Mouse (Mus musculus): ENCODE results near the gene Ndufa4l2.

Gene Ndufa4l2

DNA sequence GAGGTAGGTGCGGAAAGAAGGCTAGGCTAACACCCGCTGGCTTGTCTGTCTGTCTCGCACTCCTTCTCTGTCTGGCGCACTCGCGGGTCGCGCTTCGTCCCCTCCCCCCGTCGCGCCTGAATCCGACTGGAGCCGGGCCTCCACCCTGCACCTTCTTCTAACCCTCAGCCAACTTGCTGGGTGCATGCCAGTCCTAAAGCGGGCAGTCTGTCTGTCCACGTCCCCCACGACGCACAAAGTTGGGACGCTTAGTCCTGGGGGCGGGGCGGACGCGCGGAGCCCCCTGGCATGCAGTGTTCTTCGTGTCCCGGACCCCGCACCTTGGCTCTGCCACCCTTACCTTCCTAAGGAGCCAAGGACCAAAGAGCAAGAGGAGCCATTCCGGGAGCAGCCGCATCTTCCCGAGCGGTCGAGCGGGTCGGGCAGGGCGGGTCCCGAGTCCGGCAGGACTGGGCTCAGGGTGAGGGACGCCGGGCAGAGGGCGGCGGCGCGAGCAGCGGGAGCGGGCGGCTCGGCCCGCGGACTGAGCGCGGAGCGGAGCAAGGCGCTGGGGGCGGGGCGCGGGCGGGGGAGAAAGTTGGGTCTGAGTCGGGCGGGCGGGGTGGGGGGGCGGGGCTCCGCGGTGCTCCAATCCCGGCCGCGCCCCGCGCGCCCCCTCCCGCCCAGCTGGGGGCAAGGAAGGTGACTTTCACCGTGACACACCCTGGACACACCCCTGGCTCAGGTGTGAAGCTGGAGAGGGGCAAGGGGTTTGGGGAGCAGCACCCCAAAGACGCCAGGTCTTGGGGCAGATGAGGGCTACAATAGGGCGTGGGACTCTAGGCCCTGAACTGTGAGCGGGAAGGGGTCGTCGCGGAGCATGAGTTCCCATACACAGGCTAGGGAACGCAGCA lies 19.5 kb downstream of the Ndufa4l2 start, which contains the start of gene Nxph4:
Nxph4 (minus strand) TSS at position 524 of the 893 bp plus-strand sequence.
- no peak for TF ChIP-seq GATA4 (IDR thresholded peaks at IDR 0.05; ENCODE audit: insufficient replicate concordance, low read length)

DNA sequence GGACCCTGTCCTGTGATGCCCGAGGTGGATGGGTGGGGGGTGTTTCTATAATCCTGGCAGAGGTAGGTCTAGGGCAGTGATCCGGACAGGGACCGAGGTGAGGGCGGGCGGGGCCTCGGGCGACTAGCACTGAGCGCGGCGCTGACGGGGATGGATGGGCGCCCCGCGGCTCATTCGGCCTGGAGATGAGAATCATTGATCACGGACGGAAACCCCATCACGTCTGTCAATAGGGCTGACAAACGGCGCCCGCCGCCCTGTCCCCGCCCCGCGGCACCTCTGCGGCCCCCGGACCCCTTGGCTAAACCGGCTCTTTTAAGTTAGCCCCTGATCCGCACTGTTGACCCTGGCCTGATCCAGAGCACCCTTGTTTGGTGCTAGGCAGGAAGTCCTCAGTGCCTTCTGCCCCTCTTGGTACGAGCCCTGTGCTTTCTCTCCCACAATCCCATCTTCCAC lies 20.2 kb downstream of the Ndufa4l2 start:
- no peak for TF ChIP-seq GATA4 (IDR thresholded peaks at IDR 0.05; ENCODE audit: insufficient replicate concordance, low read length)

DNA sequence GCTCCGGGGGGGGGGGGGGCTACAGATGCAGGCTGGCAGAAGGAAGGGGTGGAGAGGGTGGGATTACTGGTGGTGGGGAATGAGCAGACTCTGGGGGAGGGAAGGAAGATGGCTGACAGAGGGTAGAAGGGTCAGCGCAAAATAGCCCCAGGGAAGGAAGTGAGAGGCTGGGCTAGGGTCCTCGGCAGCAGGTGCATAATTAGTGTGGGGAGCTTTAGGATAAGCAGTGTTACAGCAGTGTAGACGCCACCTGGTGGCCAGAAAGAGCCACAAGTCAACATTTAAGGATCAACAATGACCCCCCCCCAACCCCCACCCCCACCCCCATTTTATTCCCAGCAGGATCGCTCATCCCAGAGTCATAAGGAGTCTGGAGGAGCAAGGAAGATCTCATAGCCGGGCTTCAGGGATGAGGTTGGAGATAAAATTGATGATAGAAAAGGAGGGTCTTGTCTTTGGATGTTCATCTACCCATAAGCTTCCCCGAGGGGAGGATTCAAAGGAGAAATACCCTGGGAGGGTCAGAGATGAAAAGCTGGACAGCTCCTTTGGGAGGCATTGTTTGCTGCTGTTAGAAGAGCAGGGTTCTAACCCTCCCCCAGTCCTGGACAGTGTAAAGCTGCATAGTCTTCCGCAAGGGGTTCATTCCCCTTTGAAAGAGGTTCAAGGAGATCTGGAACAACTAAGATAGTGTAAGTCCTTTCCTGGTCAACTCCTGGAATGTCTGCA lies 22.0 kb downstream of the Ndufa4l2 start:
- no peak for TF ChIP-seq GATA4 (IDR thresholded peaks at IDR 0.05; ENCODE audit: insufficient replicate concordance, low read length)

- no peak for TF ChIP-seq GATA4 (IDR thresholded peaks at IDR 0.05; ENCODE audit: insufficient replicate concordance, low read length)
These were observed 23.3 kb downstream of the Ndufa4l2 start for GRCm38 (mm10) chr10:127537854-127538583.

- TF ChIP-seq GATA4 (IDR thresholded peaks at IDR 0.05; ENCODE audit: insufficient replicate concordance, low read length), result no peak
These were observed 26.7 kb downstream of the Ndufa4l2 start for GRCm38 (mm10) chr10:127541510-127541909.

DNA sequence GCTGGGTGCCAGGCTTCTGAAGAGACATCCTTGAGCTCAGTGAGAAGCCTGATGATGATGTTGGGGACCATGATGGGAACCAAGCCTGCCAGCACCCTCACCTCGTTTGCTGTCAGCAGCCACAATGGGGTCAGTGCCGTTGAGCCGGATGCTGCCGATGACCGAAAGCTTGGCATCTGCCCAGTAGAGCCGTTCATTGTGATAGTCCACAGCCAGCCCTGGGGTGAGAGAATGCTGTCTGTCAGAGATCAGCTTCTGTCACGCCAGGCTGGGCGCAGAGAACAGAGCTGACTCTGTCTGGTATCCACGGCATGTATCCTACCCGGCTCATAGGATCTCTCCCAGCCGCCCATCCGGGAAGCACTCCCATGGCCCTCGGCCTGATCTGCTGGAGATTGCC lies 27.3 kb downstream of the Ndufa4l2 start:
- no peak for TF ChIP-seq GATA4 (IDR thresholded peaks at IDR 0.05; ENCODE audit: insufficient replicate concordance, low read length)

GRCm38 (mm10) chr10:127542720-127543119 lies 28.0 kb downstream of the Ndufa4l2 start:
- TF ChIP-seq GATA4 (IDR thresholded peaks at IDR 0.05; ENCODE audit: insufficient replicate concordance, low read length), result no peak

DNA sequence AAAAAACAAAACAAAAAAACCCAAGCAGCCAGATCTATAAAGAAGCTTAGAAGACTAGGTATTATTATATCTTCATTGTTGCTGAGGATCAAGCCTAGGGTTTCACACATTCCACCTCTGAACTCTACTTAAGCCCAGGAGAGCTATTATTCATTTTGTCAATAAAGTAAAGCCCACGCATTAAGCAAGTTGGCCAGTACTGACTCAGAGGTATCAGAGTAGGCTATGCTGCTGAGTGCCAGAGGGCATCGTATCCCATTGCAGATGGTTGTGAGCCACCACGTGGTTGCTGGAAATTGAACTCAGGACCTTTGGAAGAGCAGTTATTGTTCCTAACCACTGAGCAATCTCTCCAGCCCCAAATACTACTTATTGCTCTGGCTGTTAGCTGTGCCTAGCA lies 29.1 kb downstream of the Ndufa4l2 start:
- TF ChIP-seq GATA4 (IDR thresholded peaks at IDR 0.05; ENCODE audit: insufficient replicate concordance, low read length), result no peak

DNA sequence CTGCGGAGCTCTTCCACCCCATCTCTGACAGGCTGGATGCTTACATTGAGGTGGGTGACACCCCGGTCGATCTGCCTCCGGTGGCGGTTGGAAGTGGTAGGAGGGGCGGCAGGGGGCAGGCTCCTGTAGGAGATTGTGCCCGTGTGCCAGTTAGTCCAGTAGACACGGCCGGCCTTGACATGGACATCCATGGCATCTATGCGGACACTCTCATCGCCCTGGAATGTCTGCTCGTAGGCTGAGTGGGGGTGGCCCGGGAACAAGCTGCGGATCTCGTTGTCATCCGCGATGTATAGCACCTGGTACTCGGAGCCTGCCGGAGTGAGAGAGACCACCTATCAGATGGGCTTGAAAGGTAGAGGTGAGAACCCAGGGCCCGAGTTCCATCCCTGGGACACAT lies 29.6 kb downstream of the Ndufa4l2 start:
- TF ChIP-seq GATA4 (IDR thresholded peaks at IDR 0.05; ENCODE audit: insufficient replicate concordance, low read length), result no peak

DNA sequence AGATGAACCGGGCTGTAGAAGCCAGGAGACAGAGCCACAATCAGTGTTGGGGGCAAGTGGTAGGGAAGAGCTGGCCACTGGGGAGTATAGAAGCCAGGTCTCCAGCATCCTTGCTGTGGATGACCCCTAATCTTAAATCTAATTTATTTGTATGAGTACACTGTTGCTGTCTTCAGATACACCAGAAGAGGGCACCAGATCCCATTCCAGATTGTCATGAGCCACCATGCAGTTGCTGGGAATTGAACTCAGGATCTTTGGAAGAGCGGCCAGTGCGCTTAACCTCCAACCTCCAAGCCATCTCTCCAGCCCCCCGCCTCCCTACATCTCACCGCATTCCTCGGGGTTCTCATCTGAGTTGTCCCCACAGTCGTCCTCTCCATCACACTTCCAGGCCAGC lies 31.7 kb downstream of the Ndufa4l2 start:
- no peak for TF ChIP-seq GATA4 (IDR thresholded peaks at IDR 0.05; ENCODE audit: insufficient replicate concordance, low read length)

GRCm38 (mm10) chr10:127548236-127548635 lies 33.5 kb downstream of the Ndufa4l2 start:
- TF ChIP-seq GATA4 (IDR thresholded peaks at IDR 0.05; ENCODE audit: insufficient replicate concordance, low read length), result no peak

DNA sequence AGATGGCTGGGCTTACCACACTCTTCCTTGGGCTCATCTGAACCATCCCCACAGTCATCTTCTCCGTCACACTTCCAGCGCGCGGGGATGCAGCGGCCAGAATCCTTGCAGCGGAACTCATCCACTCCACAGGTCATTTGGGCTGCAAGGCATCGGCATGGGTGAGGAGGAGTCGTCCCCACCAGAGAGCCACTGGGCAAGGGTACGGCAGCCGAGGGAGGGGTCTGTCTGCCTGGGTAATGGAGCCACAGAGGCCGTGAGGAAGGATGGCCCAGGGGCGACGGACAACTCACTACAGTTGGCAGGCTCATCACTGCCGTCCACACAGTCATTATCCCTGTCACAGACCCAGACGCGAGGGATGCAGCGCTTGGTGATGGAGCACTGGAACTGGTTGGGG lies 35.1 kb downstream of the Ndufa4l2 start:
- no peak for TF ChIP-seq GATA4 (IDR thresholded peaks at IDR 0.05; ENCODE audit: insufficient replicate concordance, low read length)

GRCm38 (mm10) chr10:127555703-127556102 lies 40.9 kb downstream of the Ndufa4l2 start:
- TF ChIP-seq GATA4 (IDR thresholded peaks at IDR 0.05; ENCODE audit: insufficient replicate concordance, low read length), result no peak

DNA sequence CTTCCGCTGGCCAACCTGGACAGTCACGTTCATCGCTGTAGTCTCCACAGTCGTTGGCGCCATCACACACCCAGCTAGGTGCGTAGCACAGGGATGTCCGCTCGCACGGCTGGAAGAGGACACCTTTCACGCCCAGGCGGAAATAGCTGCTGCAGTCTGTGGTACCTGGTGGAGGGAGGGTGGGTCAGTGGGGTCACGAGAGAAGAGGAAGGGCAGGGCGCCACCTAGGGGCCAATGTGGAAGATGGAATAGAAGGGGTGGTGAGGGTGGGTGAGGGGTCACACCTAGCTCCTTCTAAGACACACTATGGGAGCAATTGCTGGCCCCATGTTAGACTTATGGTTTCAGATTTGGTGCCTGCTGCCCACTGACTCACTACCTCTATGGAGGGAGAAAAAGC lies 42.6 kb downstream of the Ndufa4l2 start:
- no peak for TF ChIP-seq GATA4 (IDR thresholded peaks at IDR 0.05; ENCODE audit: insufficient replicate concordance, low read length)

DNA sequence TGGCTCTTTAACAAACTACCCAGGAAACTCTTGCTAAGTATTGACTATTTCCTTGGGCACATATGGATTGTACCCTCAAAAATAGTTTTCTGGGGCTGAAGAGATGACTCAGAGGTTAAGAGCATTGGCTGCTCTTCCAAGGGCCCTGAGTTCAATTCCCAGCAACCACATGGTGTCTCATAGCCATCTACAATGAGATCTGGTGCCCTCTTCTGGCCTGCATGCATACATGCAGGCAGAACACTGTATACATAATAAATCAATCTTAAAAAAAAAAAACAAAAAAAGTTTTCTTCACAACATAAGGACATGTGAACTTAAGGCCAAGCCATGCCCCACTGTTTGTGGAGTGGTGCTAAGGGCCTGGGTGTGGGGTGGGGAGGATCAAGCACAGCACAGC lies 46.4 kb downstream of the Ndufa4l2 start:
- TF ChIP-seq GATA4 (IDR thresholded peaks at IDR 0.05; ENCODE audit: insufficient replicate concordance, low read length), result no peak
